In genomic region chr16:94627736-94628135, GRCm38 (mm10) we compare ENCODE assay signal across 27 mouse cellular contexts. TPM values are rescaled to one million over a fixed set of nuclear protein-coding genes. Genes with fewer than 3 reads are reported as not detected.
DNase-seq lines count a peak whose midpoint lies in the region; ATAC-seq and TF ChIP-seq lines count a peak whose summit lies in the region.
"Had no signal": no experiment of that assay in that cellular context is flagged by ENCODE, and none has a peak within 500 bp of the region (broad histone marks: within the 10 kb centered on the region; RNA-seq: fewer than 3 reads in every experiment).

No protein-coding gene starts in this region.

- WGBS in hindbrain, embryonic 12.5 days = 39% methylated on average over 5 of the region's 5 CpGs
- WGBS in hindbrain, embryonic 11.5 days = 53% methylated on average over 5 of the region's 5 CpGs
- WGBS in liver, postnatal 0 days (ENCODE audit: insufficient replicate concordance) = 57% methylated on average over 5 of the region's 5 CpGs
- 55% methylated on average over 5 of the region's 5 CpGs for WGBS in liver, embryonic 12.5 days (ENCODE audit: insufficient replicate concordance)
- WGBS in stomach, postnatal 0 days = 46% methylated on average over 5 of the region's 5 CpGs

- no peak for TF ChIP-seq CTCF in liver, postnatal 0 days (IDR thresholded peaks at IDR 0.05; ENCODE audit: low read depth)
- TF ChIP-seq CTCF in stomach, postnatal 0 days (IDR thresholded peaks at IDR 0.05; ENCODE audit: low read depth) = no peak

- H3K4me2 ChIP-seq in hindbrain, embryonic 12.5 days (replicated peaks) = no peak overlapping the region
- no peak overlapping the region for H3K4me2 ChIP-seq in hindbrain, embryonic 11.5 days (replicated peaks; ENCODE audit: low read depth, low read length)
- H3K4me2 ChIP-seq in liver, postnatal 0 days (ENCODE audit: low read depth, low read length) = no peak overlapping the region
- H3K4me2 ChIP-seq in liver, embryonic 12.5 days = no peak overlapping the region
- H3K4me2 ChIP-seq in stomach, postnatal 0 days (replicated peaks; ENCODE audit: low read depth) = no peak overlapping the region
- H3K4me2 ChIP-seq: limb, embryonic 15.5 days; midbrain, embryonic 12.5 days had no signal

- TF ChIP-seq EP300 in liver, postnatal 0 days (IDR thresholded peaks at IDR 0.05; ENCODE audit: low read depth) = no peak
- no peak for TF ChIP-seq EP300 in stomach, postnatal 0 days (optimal IDR thresholded peaks at IDR 0.05)

- no peaks in the 10 kb centered on the region for H3K27me3 ChIP-seq in hindbrain, embryonic 12.5 days
- no peaks in the 10 kb centered on the region for H3K27me3 ChIP-seq in hindbrain, embryonic 11.5 days (ENCODE audit: control insufficient read depth, insufficient read depth, low read length)
- no peaks in the 10 kb centered on the region for H3K27me3 ChIP-seq in liver, postnatal 0 days (ENCODE audit: insufficient read depth, low read length)
- H3K27me3 ChIP-seq in liver, embryonic 12.5 days (replicated peaks) = no peaks in the 10 kb centered on the region
- no peaks in the 10 kb centered on the region for H3K27me3 ChIP-seq in stomach, postnatal 0 days (ENCODE audit: control insufficient read depth, insufficient read depth, low read length)
- H3K27me3 ChIP-seq: CH12.LX; limb, embryonic 15.5 days; midbrain, embryonic 12.5 days; stomach, embryonic 15.5 days had no signal

- 0 out of 2 replicates have a peak overlapping the region, but pooled peaks have one; percentile 24 for H3K27ac ChIP-seq in hindbrain, embryonic 12.5 days
- H3K27ac ChIP-seq in hindbrain, embryonic 11.5 days (ENCODE audit: low read depth, low read length) = no peak overlapping the region
- H3K27ac ChIP-seq in liver, postnatal 0 days (ENCODE audit: low read depth) = peak overlapping the region; percentile 2; the same call in 1 of the 2 replicates
- no peak overlapping the region for H3K27ac ChIP-seq in liver, embryonic 12.5 days
- H3K27ac ChIP-seq in stomach, postnatal 0 days (replicated peaks) = 0 out of 2 replicates have a peak overlapping the region, but pooled peaks have one; percentile 45
- H3K27ac ChIP-seq: heart, embryonic 10.5 days; hindbrain, embryonic 10.5 days; left cerebral cortex, adult 2 months; limb, embryonic 15.5 days; midbrain, embryonic 12.5 days had no signal

- H3K9me3 ChIP-seq in hindbrain, embryonic 12.5 days (replicated peaks) = no peaks in the 10 kb centered on the region
- H3K9me3 ChIP-seq in hindbrain, embryonic 11.5 days (ENCODE audit: control insufficient read depth, low read length) = no peaks in the 10 kb centered on the region
- H3K9me3 ChIP-seq in liver, postnatal 0 days (ENCODE audit: low read length) = no peaks in the 10 kb centered on the region
- no peaks in the 10 kb centered on the region for H3K9me3 ChIP-seq in liver, embryonic 12.5 days (replicated peaks)
- no peaks in the 10 kb centered on the region for H3K9me3 ChIP-seq in stomach, postnatal 0 days (ENCODE audit: control insufficient read depth, low read length)
- H3K9me3 ChIP-seq: heart, embryonic 10.5 days; hindbrain, embryonic 10.5 days; limb, embryonic 15.5 days; midbrain, embryonic 12.5 days; stomach, embryonic 15.5 days had no signal

- no peak overlapping the region for H3K4me3 ChIP-seq in hindbrain, embryonic 12.5 days
- H3K4me3 ChIP-seq in hindbrain, embryonic 11.5 days (ENCODE audit: low read depth, low read length) = no peak overlapping the region
- H3K4me3 ChIP-seq in liver, postnatal 0 days (ENCODE audit: low read depth, low read length) = no peak overlapping the region
- H3K4me3 ChIP-seq in liver, embryonic 12.5 days = no peak overlapping the region
- no peak overlapping the region for H3K4me3 ChIP-seq in stomach, postnatal 0 days (ENCODE audit: low read depth, low read length)
- H3K4me3 ChIP-seq: heart, embryonic 10.5 days; hindbrain, embryonic 10.5 days; left cerebral cortex, adult 2 months; limb, embryonic 15.5 days; midbrain, embryonic 12.5 days; stomach, embryonic 15.5 days had no signal

- no peaks in the 10 kb centered on the region for H3K36me3 ChIP-seq in hindbrain, embryonic 12.5 days
- no peaks in the 10 kb centered on the region for H3K36me3 ChIP-seq in hindbrain, embryonic 11.5 days (ENCODE audit: control insufficient read depth, insufficient read depth, low read length)
- no peaks in the 10 kb centered on the region for H3K36me3 ChIP-seq in liver, postnatal 0 days (replicated peaks; ENCODE audit: insufficient read depth, low read length)
- H3K36me3 ChIP-seq in liver, embryonic 12.5 days = 0 out of 2 replicates have a peak, but pooled peaks cover 9% of the 10 kb centered on the region
- no peaks in the 10 kb centered on the region for H3K36me3 ChIP-seq in stomach, postnatal 0 days (ENCODE audit: control insufficient read depth, insufficient read depth, low read length)
- H3K36me3 ChIP-seq: heart, embryonic 10.5 days; limb, embryonic 15.5 days; midbrain, embryonic 12.5 days; stomach, embryonic 15.5 days had no signal

- no peak overlapping the region for H3K9ac ChIP-seq in hindbrain, embryonic 12.5 days
- no peak overlapping the region for H3K9ac ChIP-seq in hindbrain, embryonic 11.5 days (ENCODE audit: low read depth, low read length)
- H3K9ac ChIP-seq in liver, postnatal 0 days (replicated peaks) = no peak overlapping the region
- no peak overlapping the region for H3K9ac ChIP-seq in liver, embryonic 12.5 days
- no peak overlapping the region for H3K9ac ChIP-seq in stomach, postnatal 0 days (ENCODE audit: low read length)
- H3K9ac ChIP-seq: forebrain, postnatal 0 days; limb, embryonic 15.5 days; midbrain, embryonic 12.5 days; stomach, embryonic 15.5 days had no signal

- H3K4me1 ChIP-seq in hindbrain, embryonic 12.5 days = peaks cover 22% of the 10 kb centered on the region
- peaks cover 5% of the 10 kb centered on the region; the same call in 1 of the 2 replicates for H3K4me1 ChIP-seq in hindbrain, embryonic 11.5 days (replicated peaks; ENCODE audit: control insufficient read depth, insufficient read depth, low read length)
- peaks cover 18% of the 10 kb centered on the region for H3K4me1 ChIP-seq in liver, postnatal 0 days (ENCODE audit: insufficient read depth)
- peaks cover 63% of the 10 kb centered on the region for H3K4me1 ChIP-seq in liver, embryonic 12.5 days
- no peaks in the 10 kb centered on the region; the same call in 1 of the 2 replicates for H3K4me1 ChIP-seq in stomach, postnatal 0 days (replicated peaks; ENCODE audit: control insufficient read depth, insufficient read depth)

- no peak for ATAC-seq in hindbrain, embryonic 12.5 days (ENCODE audit: low FRiP score)
- ATAC-seq in hindbrain, embryonic 11.5 days (ENCODE audit: low FRiP score) = no peak
- ATAC-seq in liver, postnatal 0 days = no peak
- no peak for ATAC-seq in liver, embryonic 12.5 days
- ATAC-seq in stomach, postnatal 0 days (ENCODE audit: low FRiP score, low TSS enrichment) = no peak
- ATAC-seq: forebrain, postnatal 0 days; inflammation-experienced regulatory T-cells, adult 6 months had no signal

- DNase-seq in hindbrain, embryonic 11.5 days (ENCODE audit: low spot score) = no peak
- DNase-seq in liver, postnatal 0 days = no peak
- peak; percentile 83 for DNase-seq in ZHBTc4 (ENCODE audit: low read depth, low spot score)
- DNase-seq in stomach, postnatal 0 days (ENCODE audit: low spot score) = no peak
- DNase-seq in lung, postnatal 25 days (ENCODE audit: low spot score) = no peak
- DNase-seq: adrenal gland, postnatal 14 days; B cell, adult 2 months; cerebellum, adult 9-10 months; forebrain, postnatal 0 days; gastrocnemius, postnatal 36 days; left cerebral cortex, postnatal 4 days; lung, adult 18-20 months; lung, postnatal 10 days; right cerebral cortex, adult 18-20 months; right cerebral cortex, postnatal 4 days; thymus, adult 18-20 months; thymus, postnatal 36 days had no signal

RNA-seq across cellular contexts. Expression of gene Dyrk1a, which starts 57.9 kb away (rescaled TPM):
- 9.3 and 9.9 TPM in 2 replicates for polyA plus RNA-seq in hindbrain, embryonic 12.5 days (2016; fragmentation: Nextera tagmentation; extraction: Ambion mirVana)
- polyA plus RNA-seq in hindbrain, embryonic 11.5 days (2014; fragmentation: Nextera tagmentation; extraction: Ambion mirVana) = 11.9 and 17.5 TPM in 2 replicates
- polyA plus RNA-seq in liver, postnatal 0 days (2015; fragmentation: Nextera tagmentation; extraction: Ambion mirVana) = 3.7 and 3.9 TPM in 2 replicates
- 4.8 and 4.9 TPM in 2 replicates for polyA plus RNA-seq in liver, embryonic 12.5 days (2016; fragmentation: Nextera tagmentation; extraction: Ambion mirVana)
- 4.6 and 5.2 TPM in 2 replicates for polyA plus RNA-seq in stomach, postnatal 0 days (2015; fragmentation: Nextera tagmentation; extraction: Ambion mirVana)

Comparison
In these comparisons a context has a peak if more than half of its experiments do, and no peak if none do; other contexts are left out.
1. H3K27ac ChIP-seq: peak in hindbrain, embryonic 12.5 days (single experiment), liver, postnatal 0 days (single experiment) and stomach, postnatal 0 days (single experiment); none in hindbrain, embryonic 11.5 days (single experiment) and liver, embryonic 12.5 days (single experiment).